Mouse (Mus musculus) cerebellum, adult (tissue): ENCODE measurements around the gene Cnnm3.

ENCODE experiments used
- ATAC-seq: cut with Nextera tagmentation; 2 replicates; pipeline ENCODE4 v1.9.2; 2017; ENCODE audit warnings: mild to moderate bottlenecking, moderate library complexity, mixed read lengths; ENCODE audit not compliant: insufficient number of reproducible peaks, low FRiP score, low TSS enrichment

Cnnm3 gene

DNA sequence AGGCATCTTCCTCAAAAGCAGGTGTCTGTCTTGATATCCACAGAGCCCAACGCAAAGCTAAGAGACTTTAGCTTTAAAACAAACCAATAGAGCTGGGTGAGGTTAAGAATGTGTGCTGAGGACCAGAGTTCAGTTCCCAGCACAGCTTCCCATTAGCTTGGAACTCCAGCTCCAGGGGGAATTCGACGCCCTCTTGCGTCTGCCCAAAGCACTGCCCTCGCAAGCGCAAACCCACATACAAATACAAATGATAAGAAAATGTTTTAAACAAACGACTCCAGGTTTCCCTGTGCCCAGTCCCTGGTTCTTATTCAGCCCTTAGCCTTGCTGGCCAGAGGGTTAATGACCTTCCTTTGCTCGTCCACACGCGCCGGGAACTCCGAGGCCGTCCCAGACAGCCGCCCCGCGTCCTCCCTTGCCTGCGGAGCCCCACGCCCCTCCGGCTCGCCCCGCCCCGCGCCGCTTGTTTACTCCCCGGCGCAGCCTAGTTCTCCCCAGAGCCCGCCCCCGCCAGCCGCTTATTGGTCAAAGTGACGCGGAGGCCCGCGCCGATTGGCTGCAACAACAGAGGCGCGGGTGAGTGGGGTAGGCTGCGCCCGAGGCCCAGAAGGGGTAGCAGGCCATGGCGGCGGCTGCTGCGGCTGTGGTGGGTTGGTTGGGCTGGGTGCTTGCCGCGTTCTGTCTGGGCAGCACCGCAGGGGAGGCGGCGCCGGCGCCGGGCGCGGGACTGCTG lies at the start of gene Cnnm3:
Gene Cnnm3 (plus strand): TSS at position 579 of the 733 bp plus-strand sequence.
- peak; percentile 94 for ATAC-seq

DNA sequence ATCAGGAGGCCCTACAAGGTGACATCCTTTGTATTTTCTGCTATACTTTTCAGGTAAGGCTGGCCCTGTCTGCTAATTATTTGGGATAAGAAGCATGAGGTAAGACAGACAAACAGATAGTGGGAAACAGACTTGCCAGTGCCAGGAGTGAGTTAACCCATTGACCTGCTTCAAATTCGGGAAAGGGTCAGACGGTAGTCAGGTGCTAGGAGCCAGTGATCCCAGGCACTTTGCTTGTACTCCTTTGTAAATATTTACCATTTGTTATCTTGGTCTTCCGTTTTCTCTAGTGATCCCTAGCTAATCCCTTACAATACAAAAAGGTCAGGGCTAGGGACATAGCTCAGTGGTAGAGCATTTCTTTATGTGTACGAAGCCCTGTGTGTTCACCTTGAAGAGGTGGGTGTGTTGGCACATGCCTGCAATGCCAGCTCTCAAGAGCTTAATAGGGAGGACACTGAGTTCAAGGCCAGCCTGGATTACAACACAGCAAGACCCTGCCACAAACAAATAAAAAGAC lies 46.0 kb upstream of the Cnnm3 start:
- ATAC-seq: no peak

DNA sequence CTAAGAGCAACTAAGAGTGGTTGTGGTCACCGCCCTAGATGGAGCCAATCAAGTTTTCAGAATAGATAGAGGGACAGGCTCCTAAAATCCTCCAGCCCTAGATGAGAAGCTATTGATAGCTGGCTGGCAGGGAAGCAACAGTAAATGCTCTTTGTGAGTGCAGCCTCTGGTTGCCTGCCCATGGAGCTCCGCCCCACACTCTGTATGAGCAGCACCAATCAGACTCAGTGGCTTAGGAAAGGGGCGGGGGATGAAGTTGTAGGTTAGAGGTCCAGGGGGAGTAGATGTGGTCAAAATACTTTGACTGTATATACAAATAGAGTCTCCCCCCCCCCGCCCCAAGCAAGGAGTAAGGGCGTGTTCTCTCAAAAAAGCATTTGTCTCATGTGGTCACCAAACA lies 44.2 kb upstream of the Cnnm3 start:
- no peak for ATAC-seq

DNA sequence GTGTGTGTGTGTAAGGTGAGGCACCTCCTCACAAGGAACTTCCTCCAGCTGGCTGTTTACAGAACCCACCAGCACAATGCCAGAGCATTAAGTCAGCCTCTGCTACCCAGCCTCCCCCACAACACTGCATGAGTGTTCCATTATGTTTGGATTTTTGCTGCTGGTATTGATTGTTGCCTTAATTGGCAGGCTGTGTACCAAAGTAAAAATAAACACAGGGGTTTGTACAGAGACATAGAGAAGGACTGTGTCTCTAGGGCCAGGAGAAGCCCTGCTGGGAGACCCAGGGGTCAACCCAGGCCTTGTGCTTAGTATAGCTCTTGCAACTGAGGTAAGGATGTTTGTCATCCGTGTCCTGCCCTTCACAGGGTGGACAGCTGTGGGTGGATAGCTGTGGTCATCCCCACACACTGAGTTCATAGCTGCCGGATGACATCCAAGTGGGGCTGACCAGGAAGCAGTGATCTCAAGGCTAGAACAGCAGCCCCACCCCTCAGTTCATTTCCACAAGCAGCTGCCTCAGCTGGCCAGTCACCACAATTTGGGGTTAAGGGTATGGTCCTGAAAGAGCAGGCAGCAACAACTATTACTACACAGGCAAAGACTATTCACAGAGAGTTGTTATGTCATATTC lies 41.7 kb upstream of the Cnnm3 start:
- ATAC-seq: no peak

DNA sequence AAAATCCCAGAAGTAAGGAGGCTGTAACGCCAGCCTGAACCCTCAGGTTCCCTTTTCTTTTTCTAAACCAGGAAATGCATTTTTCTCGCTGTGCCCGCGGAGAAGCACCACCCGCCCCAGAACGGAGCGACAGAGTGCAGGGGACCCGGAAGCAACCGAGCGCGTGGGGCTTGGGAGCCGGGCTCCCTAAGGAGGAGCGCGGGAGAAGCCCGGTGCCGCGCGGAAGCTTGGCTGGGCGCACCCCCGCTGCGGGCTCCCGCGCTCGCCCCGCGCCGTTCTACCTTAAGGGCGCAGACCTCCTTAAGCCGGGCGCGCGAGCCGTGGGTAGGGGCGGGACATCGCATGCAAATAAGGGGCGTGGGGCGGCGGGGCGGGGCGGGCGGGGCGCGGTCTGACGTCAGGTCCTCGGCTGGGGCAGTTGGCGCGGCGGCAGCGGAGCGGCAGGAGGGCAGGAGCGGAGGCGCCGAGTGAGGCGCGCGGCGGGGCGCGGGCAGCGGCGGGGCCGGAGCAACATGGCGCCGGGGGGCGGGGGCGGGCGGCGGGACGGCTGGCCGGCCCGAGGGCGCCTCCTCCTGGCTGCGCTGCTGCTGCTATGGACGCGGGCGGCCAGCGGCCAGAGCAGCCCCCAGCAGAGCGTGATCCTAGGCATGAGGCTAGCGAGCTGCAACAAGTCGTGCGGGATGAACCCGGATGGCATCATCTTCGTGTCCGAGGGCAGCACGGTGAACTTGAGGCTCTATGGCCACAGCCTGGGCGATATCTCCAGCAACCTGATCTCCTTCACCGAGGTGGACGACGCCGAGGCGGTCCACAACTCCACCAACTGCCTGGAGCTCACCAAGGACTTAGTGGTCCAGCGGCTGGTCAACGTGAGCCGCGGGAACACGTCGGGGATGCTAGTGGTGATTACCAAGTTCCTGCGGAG lies 40.2 kb upstream of the Cnnm3 start, which contains the start of gene Cnnm4:
Gene Cnnm4 (plus strand): TSS at position 440 of the 925 bp plus-strand sequence.
- peak; percentile 63 for ATAC-seq

DNA sequence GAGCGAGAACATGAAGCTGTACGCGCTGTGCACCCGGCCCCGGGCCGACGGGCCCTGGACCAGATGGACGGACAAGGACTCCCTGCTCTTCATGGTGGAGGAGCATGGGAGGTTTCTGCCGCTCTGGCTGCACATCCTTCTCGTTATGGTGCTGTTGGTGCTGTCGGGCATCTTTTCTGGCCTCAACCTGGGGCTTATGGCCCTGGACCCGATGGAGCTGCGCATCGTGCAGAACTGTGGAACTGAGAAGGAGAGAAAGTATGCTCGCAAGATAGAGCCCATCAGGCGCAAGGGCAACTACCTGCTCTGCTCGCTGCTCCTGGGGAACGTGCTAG lies 39.6 kb upstream of the Cnnm3 start:
- peak; percentile 13; the same call in 1 of the 2 replicates for ATAC-seq

DNA sequence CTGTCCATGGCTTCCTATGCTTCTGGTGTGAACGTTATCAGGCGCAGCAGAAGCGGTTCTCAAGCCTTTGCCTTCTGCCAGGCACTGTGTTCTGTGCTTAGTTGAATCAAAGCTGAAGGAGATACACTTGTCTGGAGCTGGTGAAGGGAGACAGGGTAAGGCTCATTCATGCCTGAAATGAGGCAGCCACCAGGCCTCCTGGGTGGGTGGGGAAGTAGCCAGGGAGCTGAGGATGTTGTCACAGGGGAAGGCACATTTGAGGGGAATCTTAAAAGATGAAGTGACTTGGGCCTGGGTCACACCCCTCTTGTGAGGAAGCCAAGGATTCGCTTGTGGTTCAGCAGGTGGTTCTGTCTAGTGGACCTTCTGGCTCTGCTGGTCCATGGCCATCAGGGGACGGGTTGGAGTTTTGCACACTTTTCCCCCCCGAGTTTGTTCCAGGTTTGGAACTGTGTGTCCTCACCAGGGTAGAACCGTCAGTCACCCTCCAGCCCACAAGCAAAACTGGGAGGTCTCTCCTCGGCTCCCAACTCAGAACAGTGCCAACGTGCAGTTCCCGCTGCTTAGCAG lies 38.4 kb upstream of the Cnnm3 start:
- ATAC-seq: no peak

DNA sequence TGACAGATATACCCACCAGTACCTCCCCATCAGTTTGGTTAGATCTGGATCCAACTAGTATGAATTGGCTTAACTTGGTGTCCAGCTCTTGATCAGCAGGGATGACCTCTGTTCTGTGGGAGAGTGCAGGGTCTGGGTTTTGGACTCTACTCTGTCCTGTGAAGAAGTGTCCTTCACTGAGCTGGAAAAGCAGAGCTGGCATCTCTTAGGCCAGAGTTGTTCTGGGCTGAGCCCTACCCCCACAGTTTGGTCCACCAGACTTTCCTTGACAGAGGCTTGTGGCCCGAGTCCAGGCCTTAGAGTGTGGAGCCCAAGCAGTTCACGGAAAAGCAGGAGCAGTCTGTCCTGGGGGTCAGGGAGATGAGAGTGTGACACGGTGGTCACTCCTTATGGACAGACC lies 37.0 kb upstream of the Cnnm3 start:
- ATAC-seq: no peak

DNA sequence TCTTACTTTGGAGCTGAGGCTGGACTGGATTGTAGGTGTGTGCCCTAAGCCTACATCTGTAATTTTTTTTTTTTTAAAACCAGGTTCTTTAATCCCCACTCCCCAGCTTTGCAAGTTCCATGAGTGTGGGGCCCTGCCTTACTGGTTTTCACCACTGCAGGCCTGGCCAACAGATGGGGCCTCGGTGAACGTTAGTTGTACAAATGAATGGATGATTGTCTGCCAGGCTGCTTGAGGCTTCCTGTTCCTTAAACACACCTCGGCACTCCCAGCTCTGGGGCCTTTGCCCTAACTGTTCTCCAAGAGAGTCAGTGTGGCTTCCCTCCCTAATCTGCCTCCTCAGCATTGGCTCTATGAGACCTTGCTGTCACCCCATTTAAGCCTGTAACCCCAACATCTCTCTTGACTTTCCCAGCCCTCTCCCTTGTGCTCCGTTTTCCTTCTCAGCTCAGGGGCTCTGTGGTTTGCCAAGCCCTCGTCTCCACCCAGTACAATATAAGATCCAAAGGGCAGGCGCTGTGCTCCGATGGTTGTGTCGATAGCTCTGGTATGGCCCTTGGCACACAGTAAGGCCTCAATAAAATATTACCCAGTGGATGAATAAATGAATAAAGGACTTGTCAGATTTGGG lies 36.1 kb upstream of the Cnnm3 start:
- no peak for ATAC-seq

DNA sequence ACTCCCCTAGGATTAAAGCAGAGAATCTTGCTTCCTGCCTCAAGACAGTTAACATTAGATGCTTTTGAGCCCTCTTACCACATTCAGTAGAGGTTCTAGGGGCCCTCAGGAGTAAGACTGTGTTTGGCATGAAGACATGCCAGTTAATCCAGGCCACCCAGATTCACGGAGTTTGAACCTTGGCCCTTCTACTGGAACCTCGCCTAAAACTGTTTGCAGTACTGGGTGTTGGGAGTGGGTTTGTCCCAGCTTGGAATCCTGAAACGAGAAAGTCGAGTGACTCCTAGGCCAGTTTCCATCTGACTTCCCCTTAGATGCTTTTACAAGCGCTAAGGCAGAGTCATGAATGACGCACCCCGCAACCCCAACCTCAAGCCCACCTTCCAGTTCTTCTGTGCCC lies 35.2 kb upstream of the Cnnm3 start:
- no peak for ATAC-seq

DNA sequence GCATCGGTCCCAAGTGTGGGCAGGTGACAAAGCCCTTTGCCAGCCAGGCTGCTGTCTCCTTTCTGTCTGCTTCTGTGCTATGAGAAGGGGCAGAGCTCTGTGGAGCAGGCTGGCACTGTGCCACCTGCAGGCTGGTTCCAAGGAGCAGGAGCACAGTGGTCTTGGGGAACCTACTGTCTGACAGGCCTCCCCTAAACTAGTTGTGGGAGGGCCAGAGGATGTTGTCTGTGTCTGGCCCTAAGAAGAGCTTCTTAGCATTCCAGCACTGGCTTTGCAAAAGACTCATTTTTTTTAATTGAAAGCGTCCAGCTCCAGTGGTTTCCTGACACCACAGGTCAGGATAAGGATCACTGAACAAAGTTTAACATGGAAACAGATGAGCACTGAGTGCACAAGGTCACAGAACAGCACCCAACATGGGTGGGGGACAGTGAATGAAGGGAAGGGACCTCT lies 33.3 kb upstream of the Cnnm3 start:
- ATAC-seq: no peak

DNA sequence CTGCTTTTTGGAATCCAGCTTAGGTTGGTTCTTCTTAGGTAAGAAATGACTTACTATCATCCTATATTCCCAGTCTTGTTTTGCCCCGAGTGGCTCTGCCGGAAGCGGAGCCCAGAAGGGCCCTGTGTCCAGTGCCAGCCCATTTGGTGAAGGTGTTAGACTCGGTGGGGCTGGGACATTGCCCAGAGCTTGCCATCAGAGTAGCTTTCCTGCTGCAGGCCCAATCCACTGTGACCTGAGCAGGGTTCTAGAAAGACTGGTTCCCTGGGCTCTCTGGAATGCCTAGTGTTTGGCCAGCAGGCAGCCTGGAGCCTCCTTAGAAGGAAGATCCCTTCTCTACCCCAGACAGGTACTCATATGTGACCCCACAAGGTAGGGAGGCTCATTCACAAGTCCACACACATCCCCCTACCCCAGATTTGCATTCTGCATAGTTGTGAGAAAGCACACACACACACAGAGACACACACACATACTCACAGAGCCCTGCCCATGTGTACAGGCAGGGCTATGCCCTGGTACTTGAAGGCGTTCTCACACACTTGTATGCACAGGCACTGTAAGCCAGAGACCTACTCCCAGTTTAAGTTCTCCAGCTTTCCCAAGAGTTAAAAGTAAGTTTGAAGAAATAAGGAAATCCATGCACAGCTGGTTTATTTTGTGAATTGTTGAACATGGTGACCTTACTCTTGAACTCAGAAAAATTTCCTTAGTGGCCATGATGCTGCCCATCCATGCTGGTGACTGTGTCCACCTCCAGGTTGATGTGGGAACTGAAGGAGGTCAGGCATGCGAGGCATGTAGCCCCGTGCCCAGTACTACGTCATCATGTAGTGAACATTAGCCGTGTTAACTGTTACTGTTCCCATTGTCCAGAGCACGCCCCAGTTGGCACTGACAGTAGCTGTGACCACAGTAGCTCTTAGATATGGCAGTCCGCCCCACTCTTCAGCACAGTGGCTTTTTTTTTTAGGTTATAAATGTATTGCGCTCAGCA lies 31.5 kb upstream of the Cnnm3 start:
- peak; percentile 18; the same call in 1 of the 2 replicates for ATAC-seq

DNA sequence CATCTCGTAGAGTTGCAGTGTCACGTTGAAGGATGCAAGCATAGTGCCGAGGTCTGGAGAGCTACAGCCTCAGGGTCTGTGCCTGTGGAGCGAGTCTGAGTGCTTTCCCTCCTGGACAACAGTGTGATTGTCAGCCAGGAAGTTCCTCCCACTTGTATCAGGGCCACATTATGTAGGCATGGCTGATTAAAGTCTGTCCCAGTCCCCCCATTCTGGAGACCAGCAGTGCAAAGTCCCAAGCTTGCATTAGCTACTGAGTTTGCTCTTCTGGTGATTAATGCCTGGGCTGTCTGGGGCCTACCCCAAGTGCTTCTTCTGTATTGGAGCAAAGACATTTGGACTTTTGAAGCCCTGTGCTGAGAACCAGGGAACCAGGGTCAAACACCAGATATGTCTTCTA lies 27.8 kb upstream of the Cnnm3 start:
- no peak for ATAC-seq

DNA sequence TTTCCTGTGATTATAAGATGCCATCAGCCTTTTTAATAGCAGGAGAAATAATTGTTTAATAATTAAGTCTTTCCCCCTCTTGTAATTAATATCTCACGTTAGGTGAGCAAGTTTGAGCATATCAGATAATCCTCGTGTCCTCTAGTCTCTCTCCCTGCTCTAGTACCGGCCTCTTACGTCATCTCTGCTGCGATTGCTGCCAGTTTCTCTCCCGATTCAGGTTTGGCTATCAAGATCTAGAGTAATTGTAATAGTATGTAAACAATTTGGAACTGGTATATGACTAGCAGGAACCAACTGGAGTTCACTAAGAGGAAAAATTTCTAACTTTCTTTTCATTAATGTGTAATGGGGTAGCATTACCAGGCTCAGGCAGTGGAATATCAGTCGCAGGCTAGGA lies 26.6 kb upstream of the Cnnm3 start:
- ATAC-seq: no peak

DNA sequence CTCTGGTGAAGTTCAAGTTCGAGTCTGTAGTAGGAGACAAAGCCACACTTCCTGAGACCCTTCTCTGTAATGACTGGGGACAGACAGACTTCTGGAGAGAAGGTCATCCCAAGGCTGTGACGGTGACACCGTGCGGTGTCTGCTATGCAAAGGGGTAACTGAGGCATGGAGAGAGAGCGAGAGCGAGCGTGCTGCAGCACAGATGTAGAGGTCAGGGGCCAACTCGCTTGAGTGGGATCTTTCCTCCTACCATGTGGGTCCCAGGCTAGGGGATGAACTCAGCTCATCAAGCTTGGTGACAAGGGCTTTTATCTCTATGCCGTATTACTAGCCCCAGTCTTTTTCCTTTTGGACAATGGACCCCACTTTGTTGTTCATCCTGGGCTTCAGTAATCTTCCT lies 24.6 kb upstream of the Cnnm3 start:
- ATAC-seq: no peak

DNA sequence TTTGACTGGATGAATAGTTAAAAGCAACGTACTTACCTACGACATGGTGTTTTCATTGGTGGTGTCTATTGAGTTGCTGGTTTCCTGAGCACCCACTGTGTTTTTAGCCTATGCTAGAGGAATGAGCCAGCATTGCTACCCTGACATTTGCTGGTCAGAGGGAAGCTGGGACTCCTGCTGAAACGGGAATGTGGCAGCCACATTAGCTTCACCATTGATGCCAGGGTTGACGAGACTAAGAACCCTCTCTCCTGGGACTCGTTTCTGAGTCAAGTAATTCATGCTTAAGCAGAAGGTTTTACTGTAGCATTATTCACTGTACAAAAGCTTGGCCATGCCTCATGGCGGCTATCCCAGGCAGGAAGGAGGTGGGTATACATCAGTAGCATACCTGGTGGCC lies 22.0 kb upstream of the Cnnm3 start:
- ATAC-seq: no peak

DNA sequence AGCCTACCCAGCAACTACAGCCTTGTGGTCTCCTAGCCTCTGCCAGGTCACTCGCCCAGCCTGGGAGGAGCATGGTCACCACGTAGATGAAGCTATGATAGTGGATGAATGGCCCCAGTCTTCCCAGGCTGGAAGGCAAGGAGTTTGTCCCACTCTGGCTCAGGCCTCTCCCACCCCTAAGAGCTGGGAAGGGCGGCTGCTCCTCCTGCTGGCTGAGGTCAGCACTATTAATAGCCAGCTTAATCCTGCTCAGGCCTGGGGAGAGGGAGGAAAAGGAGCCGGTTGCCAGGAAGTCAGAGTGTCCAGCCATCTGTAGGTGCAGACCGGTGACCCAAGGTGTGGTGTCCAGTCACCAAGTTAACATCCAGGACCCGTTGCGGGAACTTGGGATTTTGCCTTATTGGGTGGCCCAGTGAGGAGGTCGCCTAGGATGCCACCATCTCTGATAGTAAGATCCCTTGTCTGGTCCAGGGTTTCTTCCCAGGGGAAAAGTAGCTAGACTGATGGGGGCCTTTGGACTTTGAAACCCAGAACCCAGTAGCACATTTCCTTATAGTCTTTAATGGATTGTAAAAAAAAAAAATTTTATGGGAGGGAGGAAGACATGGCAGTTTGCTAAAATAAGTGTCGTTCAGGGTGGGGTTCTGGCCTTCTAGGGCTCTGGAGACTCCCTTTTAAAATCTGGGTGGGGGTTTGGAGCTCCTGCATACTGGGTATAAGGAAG lies 19.1 kb upstream of the Cnnm3 start:
- ATAC-seq: peak; percentile 91

DNA sequence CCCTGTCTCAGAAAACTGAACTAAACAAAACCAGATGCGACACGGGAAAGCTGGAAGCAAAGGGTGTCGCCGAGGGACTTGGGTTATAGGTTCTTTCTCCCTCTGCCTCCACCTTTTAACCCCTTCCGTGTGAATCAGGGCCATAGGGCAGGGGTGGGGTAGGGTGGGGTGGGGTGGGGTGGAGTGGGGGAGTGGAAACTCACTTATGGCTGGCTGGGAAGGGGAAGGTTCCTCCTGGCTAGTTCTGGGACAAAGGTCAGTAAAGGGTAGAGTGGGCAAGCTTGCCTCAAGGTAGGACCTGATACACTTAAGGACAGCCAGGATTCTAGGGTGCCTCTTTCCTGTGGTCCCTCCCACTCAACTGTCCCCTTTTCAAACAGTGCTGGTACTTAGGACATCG lies 18.4 kb upstream of the Cnnm3 start:
- ATAC-seq: no peak
